Mouse (Mus musculus) olfactory bulb, adult 2 months (tissue): ENCODE measurements at regions not wholly inside any gene's neighbourhood (a gene's known extent, or its start where the extent isn't known, plus 50 kb on each side); places are given as distances from the start of the nearest gene placed in this dataset.
A peak's percentile ranks its signal among the peaks of the same experiment; 100 is the strongest.

Experiments used
- H3K27ac ChIP-seq: fragments of 200-500 bp; 2 replicates; pipeline ENCODE4 v1.5.1; 2012; ENCODE audit warnings: low read depth, low read length; ENCODE audit not compliant: insufficient read depth
- H3K4me1 ChIP-seq: fragments of 200-500 bp; 2 replicates; pipeline ENCODE4 v1.6.1; 2012; ENCODE audit warnings: low read length; ENCODE audit not compliant: control insufficient read depth, insufficient read depth
- H3K4me3 ChIP-seq: fragments of 200-500 bp; 2 replicates; pipeline ENCODE4 v1.5.1; 2012; ENCODE audit warnings: mild to moderate bottlenecking, low read depth, low read length, moderate library complexity; ENCODE audit not compliant: insufficient read depth
- CTCF ChIP-seq: fragments of 200-500 bp; IDR thresholded peaks from 2 replicates; pipeline ENCODE4 v1.5.1; 2012; ENCODE audit warnings: low read depth, mild to moderate bottlenecking, low read length, moderate library complexity; ENCODE audit not compliant: insufficient read depth
- POLR2A ChIP-seq: fragments of 200-500 bp; IDR thresholded peaks from 2 replicates; pipeline ENCODE4 v1.6.1; 2012; ENCODE audit warnings: mild to moderate bottlenecking, low read depth, low read length, moderate library complexity; ENCODE audit not compliant: insufficient read depth
- WGBS: fragments of 180-500 bp; shearing (Covaris S2); methylation state at CpG from one replicate; pipeline ENCODE4 v1.1.7; 2018; 5-methylcytosine and 5-hydroxymethylcytosine counted together

GRCm38 (mm10) chr19:60148313-60148965, 78.1 kb downstream of the Fam204a start:
- WGBS, result 42% methylated on average over 8 of the region's 8 CpGs
- H3K27ac ChIP-seq, result no peak overlapping the region
- H3K4me1 ChIP-seq, result no peaks in the 10 kb centered on the region
- H3K4me3 ChIP-seq, result no peak overlapping the region
- no peak for TF ChIP-seq CTCF
- no peak for TF ChIP-seq POLR2A

- TF ChIP-seq CTCF, result no peak
- H3K4me1 ChIP-seq, result no peaks in the 10 kb centered on the region
- 70% methylated on average over 10 of the region's 10 CpGs for WGBS
- H3K4me3 ChIP-seq, result no peak overlapping the region
- H3K27ac ChIP-seq, result no peak overlapping the region
These were observed 79.9 kb downstream of the Fam204a start for GRCm38 (mm10) chr19:60146451-60147190.

GRCm38 (mm10) chr19:60145242-60145641, 81.3 kb downstream of the Fam204a start:
- no peak overlapping the region for H3K4me3 ChIP-seq
- no peak overlapping the region for H3K27ac ChIP-seq
- H3K4me1 ChIP-seq, result no peaks in the 10 kb centered on the region
- TF ChIP-seq POLR2A (no peak), CTCF (no peak)
- 92% methylated on average over 5 of the region's 5 CpGs for WGBS

GRCm38 (mm10) chr19:60144336-60144989, 82.0 kb downstream of the Fam204a start:
- WGBS, result 3% methylated on average over 20 of the region's 20 CpGs
- Histone ChIP-seq H3K27ac (no peak overlapping the region), H3K4me1 (no peaks in the 10 kb centered on the region), H3K4me3 (peak overlapping the region; percentile 27)
- TF ChIP-seq CTCF (peak; percentile 72), POLR2A (no peak)

GRCm38 (mm10) chr19:60138881-60139280, 87.6 kb downstream of the Fam204a start:
- TF ChIP-seq CTCF (no peak), POLR2A (no peak)
- WGBS, result 76% methylated on average over 2 of the region's 2 CpGs

GRCm38 (mm10) chr19:60136491-60136890, 90.0 kb downstream of the Fam204a start:
- TF ChIP-seq POLR2A (no peak), CTCF (no peak)
- Histone ChIP-seq H3K27ac (no peak overlapping the region), H3K4me1 (no peaks in the 10 kb centered on the region), H3K4me3 (no peak overlapping the region)
- 97% methylated on average over 1 of the region's 1 CpGs for WGBS

More at GRCm38 (mm10) chr19:60138881-60139280, 87.6 kb downstream of the Fam204a start:
- no peaks in the 10 kb centered on the region for H3K4me1 ChIP-seq
- no peak overlapping the region for H3K4me3 ChIP-seq
- no peak overlapping the region for H3K27ac ChIP-seq

- Histone ChIP-seq H3K27ac (no peak overlapping the region), H3K4me3 (no peak overlapping the region), H3K4me1 (no peaks in the 10 kb centered on the region)
- 78% methylated on average over 4 of the region's 4 CpGs for WGBS
- TF ChIP-seq POLR2A (no peak), CTCF (no peak)
These were observed 91.8 kb downstream of the Fam204a start for GRCm38 (mm10) chr19:60134447-60135328.

- WGBS, result 97% methylated on average over 2 of the region's 2 CpGs
- Histone ChIP-seq H3K4me3 (no peak overlapping the region), H3K27ac (no peak overlapping the region), H3K4me1 (no peaks in the 10 kb centered on the region)
- no peak for TF ChIP-seq POLR2A
These were observed 96.9 kb downstream of the Fam204a start for GRCm38 (mm10) chr19:60129635-60130034.

GRCm38 (mm10) chr19:60124638-60125037, 101.9 kb downstream of the Fam204a start:
- Histone ChIP-seq H3K4me1 (no peaks in the 10 kb centered on the region), H3K27ac (no peak overlapping the region), H3K4me3 (no peak overlapping the region)
- WGBS, result 82% methylated on average over 2 of the region's 2 CpGs
- TF ChIP-seq POLR2A (no peak), CTCF (no peak)
